Mouse (Mus musculus) left cerebral cortex, postnatal 10 days (tissue): Measurements from ENCODE around the gene Sulf2. TPM values are rescaled to one million over a fixed set of nuclear protein-coding genes. Genes with fewer than 3 reads are reported as not detected.
A peak's percentile ranks its signal among the peaks of the same experiment; 100 is the strongest.

Experiments
- DNase-seq, 2 experiments: peaks; one replicate each; pipeline ENCODE4 v3.0.0; 2021 to 2022; ENCODE audit warnings: low spot score in 2 of 2, mixed read lengths in 1 of 2; ENCODE audit errors: extremely low spot score in 1 of 2
- intact Hi-C: fragments of 180-260 bp; cut with DNase I; formaldehyde crosslinking; loops from one replicate; pipeline ENCODE4 v1.15.1; 2025
- total RNA-seq, 2 experiments: library from RNA; stranded (reverse); gene quantifications; 2 replicates each; pipeline ENCODE4 v1.2.3; 2021

Sulf2 gene
- total RNA-seq, 2 experiments from 2014 or later: 148 to 169 TPM

- intact Hi-C loops: loop anchor here (10.0 kb wide), 1 partner anchor 702 kb away; no protein-coding TSS in a partner anchor
- DNase-seq: peak in 1 of 2 experiments; percentile 25
Observed at GRCm38 (mm10) chr2:166082661-166083060, 72.8 kb downstream of the Sulf2 start.

- peak; percentile 49 to 82 for DNase-seq
- intact Hi-C loops: loop anchor here (10.0 kb wide), 1 partner anchor 703 kb away; no protein-coding TSS in a partner anchor
Observed at GRCm38 (mm10) chr2:166082193-166082592, 73.3 kb downstream of the Sulf2 start.

- intact Hi-C loops: loop anchor here (10.0 kb wide), 1 partner anchor 704 kb away; no protein-coding TSS in a partner anchor
- peak in 1 of 2 experiments; percentile 67 for DNase-seq
Observed at GRCm38 (mm10) chr2:166080967-166081750, 74.3 kb downstream of the Sulf2 start.

- peak in 1 of 2 experiments; percentile 66 for DNase-seq
- intact Hi-C loops: loop anchor here (10.0 kb wide), 1 partner anchor 705 kb away; no protein-coding TSS in a partner anchor
Observed at GRCm38 (mm10) chr2:166079961-166080885, 75.2 kb downstream of the Sulf2 start.

- intact Hi-C loops: no loop called here
- no peak for DNase-seq
Observed at GRCm38 (mm10) chr2:166079231-166079630, 76.2 kb downstream of the Sulf2 start.

GRCm38 (mm10) chr2:166077371-166077770 lies 78.1 kb downstream of the Sulf2 start:
- no peak for DNase-seq

GRCm38 (mm10) chr2:166074322-166074721 lies 81.1 kb downstream of the Sulf2 start:
- intact Hi-C loops: no loop called here

More at GRCm38 (mm10) chr2:166077371-166077770, 78.1 kb downstream of the Sulf2 start:
- intact Hi-C loops: no loop called here

DNA sequence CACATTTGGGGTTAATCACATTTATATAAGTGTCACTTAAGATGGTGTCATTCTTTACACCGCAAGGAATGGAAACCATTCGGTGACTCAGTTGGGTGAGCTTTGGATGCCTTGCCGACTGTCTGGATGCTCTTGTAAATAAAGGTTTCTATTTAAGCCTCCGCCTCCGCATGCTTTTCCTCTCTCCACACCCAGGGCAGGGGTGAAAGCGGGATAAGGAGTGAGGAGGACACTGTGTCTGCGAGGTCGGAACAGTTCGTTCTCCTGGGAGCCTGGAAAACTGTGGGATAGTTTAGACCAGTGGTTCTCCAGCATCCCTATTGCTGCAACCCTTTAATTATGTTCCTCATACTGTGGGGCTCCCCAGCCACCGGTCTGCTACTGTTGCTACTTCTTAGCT lies 82.4 kb downstream of the Sulf2 start:
- no peak for DNase-seq
- intact Hi-C loops: no loop called here

More at GRCm38 (mm10) chr2:166074322-166074721, 81.1 kb downstream of the Sulf2 start:
- DNase-seq: no peak

DNA sequence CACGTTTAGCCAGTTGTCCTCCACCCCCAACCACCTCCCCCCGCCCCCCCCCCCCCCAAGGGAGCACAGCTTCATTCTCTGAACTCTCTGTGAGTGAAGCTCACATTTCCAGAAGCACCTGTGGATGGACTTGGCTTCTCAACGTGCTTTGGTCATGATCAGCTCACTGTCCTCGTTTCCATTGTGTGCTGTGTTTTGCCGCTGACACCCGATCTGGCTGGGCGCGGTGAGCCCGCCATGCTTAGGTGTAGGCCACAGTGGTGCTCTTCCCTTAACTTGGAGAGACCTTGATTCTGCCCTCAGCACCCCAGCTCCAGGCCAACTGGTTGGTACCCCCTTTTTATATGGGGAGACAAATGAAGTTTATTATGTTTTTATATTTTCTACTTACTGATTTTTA lies 83.6 kb downstream of the Sulf2 start:
- intact Hi-C loops: no loop called here
- no peak for DNase-seq

DNA sequence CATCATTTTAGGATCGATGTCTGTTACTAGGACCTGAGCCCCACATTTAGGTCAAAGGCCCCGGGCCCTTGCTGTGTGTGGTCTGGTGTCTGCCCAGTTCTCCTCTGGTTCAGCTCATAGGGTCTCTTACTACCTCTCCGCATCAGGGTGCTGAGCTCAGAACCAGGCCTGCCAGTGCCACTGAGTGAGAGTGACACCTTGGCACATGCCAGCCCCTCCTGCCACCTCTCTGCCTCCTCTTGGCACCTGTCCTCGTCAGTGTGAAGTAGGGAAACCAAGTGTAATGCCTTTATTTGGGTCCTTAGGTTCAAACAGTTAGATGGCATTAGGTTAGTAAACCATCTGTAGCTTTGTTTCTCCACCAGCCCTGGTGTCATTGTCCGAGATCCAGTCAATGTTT lies 84.0 kb downstream of the Sulf2 start:
- no peak for DNase-seq
- intact Hi-C loops: no loop called here

DNA sequence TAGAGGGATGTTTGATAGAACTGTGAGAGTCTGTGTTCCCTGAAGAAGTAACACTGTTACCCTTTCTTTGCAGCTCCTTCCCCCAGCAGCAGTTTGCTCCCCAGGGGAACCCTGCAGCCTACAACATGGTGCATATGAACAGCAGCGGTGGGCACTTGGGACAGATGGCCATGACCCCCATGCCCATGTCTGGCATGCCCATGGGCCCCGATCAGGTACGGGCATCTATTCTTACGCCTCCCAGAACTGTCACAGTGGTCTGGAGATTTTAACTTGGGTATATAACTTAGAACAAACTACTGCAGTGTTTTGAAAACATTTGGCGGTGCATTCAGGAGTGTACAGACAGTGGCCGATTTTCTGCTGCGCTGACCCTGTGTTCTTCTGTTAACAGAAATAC lies 85.7 kb downstream of the Sulf2 start:
- intact Hi-C loops: no loop called here
- no peak for DNase-seq

GRCm38 (mm10) chr2:166069164-166069563 lies 86.3 kb downstream of the Sulf2 start:
- intact Hi-C loops: no loop called here
- no peak for DNase-seq

DNA sequence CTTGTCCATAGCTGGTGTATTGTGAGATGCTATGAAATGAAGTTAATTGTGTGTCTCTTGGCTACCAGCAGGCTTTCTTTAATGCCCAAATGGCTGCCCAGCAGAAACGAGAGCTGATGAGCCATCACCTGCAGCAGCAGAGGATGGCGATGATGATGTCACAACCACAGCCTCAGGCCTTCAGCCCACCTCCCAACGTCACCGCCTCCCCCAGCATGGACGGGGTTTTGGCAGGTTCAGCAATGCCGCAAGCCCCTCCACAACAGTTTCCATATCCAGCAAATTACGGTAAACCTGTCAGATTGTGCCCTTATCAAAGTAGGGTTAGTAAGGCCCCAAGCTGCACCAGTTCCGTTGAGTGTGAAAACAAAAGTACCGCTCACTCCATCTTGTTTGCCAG lies 87.2 kb downstream of the Sulf2 start:
- intact Hi-C loops: no loop called here
- DNase-seq: no peak

DNA sequence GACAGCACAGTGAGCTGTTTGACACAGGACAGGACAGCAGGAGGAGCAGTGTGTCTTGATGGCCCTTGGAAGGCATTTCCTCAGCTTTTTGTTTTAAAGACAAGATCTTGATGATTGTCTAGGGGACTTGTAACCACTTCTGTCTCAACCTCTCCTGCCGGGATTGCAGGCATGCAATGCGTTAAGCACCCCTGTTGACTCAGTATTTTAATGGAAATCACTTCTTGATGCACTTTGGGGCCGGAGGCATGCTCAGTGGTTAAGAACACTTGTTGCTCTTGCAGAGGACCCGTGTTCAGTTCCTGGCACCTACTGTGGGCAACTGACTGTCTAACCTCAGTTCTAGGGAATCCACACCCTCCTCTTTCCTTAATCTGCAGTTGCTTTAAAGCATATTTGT lies 89.0 kb downstream of the Sulf2 start:
- DNase-seq: no peak
- intact Hi-C loops: no loop called here

GRCm38 (mm10) chr2:166062431-166062830 lies 93.0 kb downstream of the Sulf2 start:
- intact Hi-C loops: no loop called here
- no peak for DNase-seq

GRCm38 (mm10) chr2:166062008-166062407 lies 93.5 kb downstream of the Sulf2 start:
- intact Hi-C loops: no loop called here
- no peak for DNase-seq

DNA sequence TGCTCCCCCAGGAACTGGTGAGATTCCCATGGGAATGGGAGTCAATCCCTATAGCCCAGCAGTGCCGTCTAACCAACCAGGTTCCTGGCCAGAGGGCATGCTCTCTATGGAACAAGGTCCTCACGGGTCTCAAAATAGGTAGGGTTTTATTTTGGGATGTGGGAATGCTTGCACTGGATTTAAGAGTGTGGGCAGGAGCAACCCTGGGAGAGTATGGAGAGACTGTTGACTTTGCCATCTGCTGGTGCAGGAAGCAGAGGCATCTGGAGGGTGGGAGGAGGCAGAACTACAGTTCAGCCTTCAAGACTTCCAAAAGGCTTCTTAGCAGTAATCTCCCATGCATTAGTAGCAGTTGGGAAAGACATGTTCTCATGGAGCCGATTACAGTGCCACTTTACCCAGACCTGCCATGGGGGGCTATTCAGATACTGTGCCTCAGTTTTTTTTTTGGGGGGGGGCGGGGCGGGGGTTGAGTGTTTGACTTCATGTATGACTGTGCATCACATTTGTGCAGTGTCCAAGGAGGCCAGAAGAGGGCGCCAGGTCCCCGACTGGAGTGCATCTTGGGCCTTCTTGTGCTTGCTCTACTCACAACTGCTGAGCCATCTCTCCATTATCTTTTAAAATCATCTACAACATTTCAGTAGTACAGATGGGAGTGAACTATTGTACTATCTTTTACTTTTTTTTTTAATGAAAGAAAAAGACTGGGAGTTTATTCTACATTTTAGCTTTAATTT lies 95.6 kb downstream of the Sulf2 start:
- no peak for DNase-seq
- intact Hi-C loops: no loop called here

GRCm38 (mm10) chr2:166054002-166054539 lies 101.4 kb downstream of the Sulf2 start:
- no peak for DNase-seq
- intact Hi-C loops: no loop called here

- intact Hi-C loops: no loop called here
- DNase-seq: no peak
Observed at GRCm38 (mm10) chr2:166051966-166052365, 103.5 kb downstream of the Sulf2 start.
